Mouse (Mus musculus): ENCODE results near the gene Wdr11. TPM values are rescaled to one million over a fixed set of nuclear protein-coding genes. Genes with fewer than 3 reads are reported as not detected.

Gene Wdr11
- polyA plus RNA-seq (2012; rRNA removed) = 7.1 and 8.9 TPM in 2 replicates
- 8.6 and 10.0 TPM in 2 replicates for polyA plus RNA-seq (2014; fragmentation: Nextera tagmentation; extraction: Ambion mirVana)

DNA sequence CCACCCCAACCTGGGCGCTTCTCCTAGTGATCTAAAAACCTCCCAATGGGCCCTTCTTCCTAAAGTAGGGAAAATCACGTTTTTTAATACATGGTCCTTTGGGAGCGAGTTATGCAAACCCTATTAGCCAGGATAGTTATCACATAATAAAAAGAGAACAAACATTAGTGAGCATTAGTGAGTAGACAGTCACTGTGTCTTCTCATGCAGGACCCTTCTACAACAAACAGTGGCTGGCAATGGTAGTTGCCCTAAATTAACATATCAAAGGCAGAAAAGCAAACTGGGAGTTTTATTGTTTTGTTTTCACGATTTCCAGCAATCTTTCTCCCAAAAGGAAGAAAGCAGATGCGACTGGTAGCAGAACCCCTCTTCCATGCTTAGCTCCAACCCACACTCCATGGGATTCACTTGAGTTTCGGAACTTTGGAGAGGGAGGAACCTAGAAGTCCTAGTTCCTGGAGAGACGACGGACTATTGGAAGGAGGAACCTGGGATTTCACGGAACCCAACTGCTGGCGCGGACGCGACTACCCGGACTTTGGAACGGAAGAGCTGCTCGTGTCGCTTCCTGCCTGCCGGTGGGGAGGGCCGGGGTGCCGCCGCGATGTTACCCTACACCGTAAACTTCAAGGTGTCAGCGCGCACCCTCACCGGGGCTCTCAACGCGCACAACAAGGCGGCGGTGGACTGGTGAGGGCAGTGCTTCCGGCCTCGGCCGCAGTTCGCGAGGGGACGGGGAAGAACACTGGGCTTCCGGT lies at the start of gene Wdr11:
TSS of gene Wdr11 (plus strand) at position 493 of the 761 bp plus-strand sequence.
- ATAC-seq (ENCODE audit: insufficient read depth) = peak; percentile 82
- WGBS (ENCODE audit: insufficient replicate concordance) = 3% methylated on average over 37 of the region's 37 CpGs

DNA sequence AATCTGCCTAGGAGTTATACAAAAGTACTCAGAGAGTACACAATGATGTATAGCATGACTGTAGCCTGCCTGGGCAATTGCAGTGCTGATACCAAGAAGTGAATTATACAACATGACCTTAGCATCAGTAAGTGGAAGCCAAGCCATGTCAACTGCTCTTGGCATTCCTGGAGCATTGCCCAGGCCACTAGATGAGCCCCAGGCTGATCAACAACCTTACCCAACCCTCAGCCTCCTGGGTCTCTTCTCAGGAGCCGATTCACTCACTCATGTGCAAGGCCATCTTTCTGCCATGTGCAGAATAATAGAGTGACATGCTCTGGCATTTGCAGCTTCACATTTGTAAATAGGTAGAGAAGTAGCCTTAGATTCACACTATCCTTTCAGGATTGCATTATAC lies 24.1 kb upstream of the Wdr11 start:
- Histone ChIP-seq H3K9ac (replicated peaks) (no peak overlapping the region), H3K4me1 (replicated peaks; ENCODE audit: control insufficient read depth in 2 of 2, insufficient read depth in 2 of 2, low read length in 1 of 2) (no peaks in the 10 kb centered on the region), H3K4me2 (ENCODE audit: low read depth) (no peak overlapping the region), H3K9me3 (ENCODE audit: control insufficient read depth, low read length) (no peaks in the 10 kb centered on the region), H3K36me3 (replicated peaks; ENCODE audit: control insufficient read depth, insufficient read depth, low read depth) (no peaks in the 10 kb centered on the region), H3K27me3 (ENCODE audit: control insufficient read depth, insufficient read depth, low read length) (no peaks in the 10 kb centered on the region), H3K4me3 (ENCODE audit: insufficient read depth in 1 of 2, low read depth in 2 of 2, low read length in 2 of 2) (no peak overlapping the region), H3K27ac (no peak overlapping the region)
- TF ChIP-seq CTCF (IDR thresholded peaks at IDR 0.05; ENCODE audit: low read depth) = no peak
- WGBS (ENCODE audit: insufficient replicate concordance) = 38% methylated on average over 1 of the region's 1 CpGs
- no peak for DNase-seq (ENCODE audit: low read depth in 3 of 3, low spot score in 3 of 3)
- ATAC-seq (ENCODE audit: insufficient read depth) = no peak

More for the DNA sequence above, at the start of gene Wdr11:
- no peaks in the 10 kb centered on the region; a peak in 1 of 4 replicates for H3K4me1 ChIP-seq (replicated peaks; ENCODE audit: control insufficient read depth in 2 of 2, insufficient read depth in 2 of 2, low read length in 1 of 2)
- no peaks in the 10 kb centered on the region for H3K27me3 ChIP-seq (ENCODE audit: control insufficient read depth, insufficient read depth, low read length)
- H3K36me3 ChIP-seq (replicated peaks; ENCODE audit: control insufficient read depth, insufficient read depth, low read depth) = no peaks in the 10 kb centered on the region
- H3K4me2 ChIP-seq (ENCODE audit: low read depth) = peak within 1 kb of the TSS; percentile 77
- H3K27ac ChIP-seq = peak within 1 kb of the TSS; percentile 35
- no peaks in the 10 kb centered on the region for H3K9me3 ChIP-seq (ENCODE audit: control insufficient read depth, low read length)
- peak; percentile 42 to 56 (median 42) for DNase-seq (ENCODE audit: low read depth in 3 of 3, low spot score in 3 of 3)
- TF ChIP-seq EP300 (IDR thresholded peaks at IDR 0.05; ENCODE audit: low read depth) (no peak), CTCF (IDR thresholded peaks at IDR 0.05; ENCODE audit: low read depth) (no peak)
- peak within 1 kb of the TSS; percentile 82 for H3K9ac ChIP-seq (replicated peaks)
- peak within 1 kb of the TSS; percentile 82 to 84 for H3K4me3 ChIP-seq (ENCODE audit: insufficient read depth in 1 of 2, low read depth in 2 of 2, low read length in 2 of 2)

DNA sequence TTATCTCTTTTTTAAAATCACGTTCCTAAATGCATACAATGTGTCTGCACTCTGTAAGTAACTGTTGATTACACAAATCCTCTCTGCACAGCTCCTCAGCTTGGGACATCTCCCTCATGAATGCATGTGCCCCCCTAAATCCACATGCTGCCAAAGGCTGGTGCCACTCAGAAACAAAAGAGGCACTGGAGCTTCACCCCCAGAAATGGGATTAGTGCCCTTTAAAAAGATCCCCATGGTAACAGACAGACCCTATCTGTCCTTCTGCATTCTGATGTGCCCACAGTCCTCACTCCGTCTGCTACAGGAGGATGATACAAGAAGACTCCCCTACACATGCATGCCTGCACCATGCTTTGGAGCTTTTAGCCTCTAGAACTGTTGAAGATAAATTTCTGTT lies 23.3 kb upstream of the Wdr11 start:
- no peak overlapping the region for H3K4me3 ChIP-seq (ENCODE audit: insufficient read depth in 1 of 2, low read depth in 2 of 2, low read length in 2 of 2)
- no peak overlapping the region for H3K9ac ChIP-seq (replicated peaks)
- ATAC-seq (ENCODE audit: insufficient read depth) = no peak
- TF ChIP-seq CTCF (IDR thresholded peaks at IDR 0.05; ENCODE audit: low read depth) (no peak), EP300 (IDR thresholded peaks at IDR 0.05; ENCODE audit: low read depth) (no peak)
- no peaks in the 10 kb centered on the region for H3K9me3 ChIP-seq (ENCODE audit: control insufficient read depth, low read length)
- no peaks in the 10 kb centered on the region for H3K36me3 ChIP-seq (replicated peaks; ENCODE audit: control insufficient read depth, insufficient read depth, low read depth)
- no peaks in the 10 kb centered on the region for H3K4me1 ChIP-seq (replicated peaks; ENCODE audit: control insufficient read depth in 2 of 2, insufficient read depth in 2 of 2, low read length in 1 of 2)
- no peak overlapping the region for H3K27ac ChIP-seq
- DNase-seq (ENCODE audit: low read depth in 3 of 3, low spot score in 3 of 3) = no peak
- no peak overlapping the region for H3K4me2 ChIP-seq (ENCODE audit: low read depth)
- no peaks in the 10 kb centered on the region for H3K27me3 ChIP-seq (ENCODE audit: control insufficient read depth, insufficient read depth, low read length)
- 59% methylated on average over 2 of the region's 2 CpGs for WGBS (ENCODE audit: insufficient replicate concordance)

DNA sequence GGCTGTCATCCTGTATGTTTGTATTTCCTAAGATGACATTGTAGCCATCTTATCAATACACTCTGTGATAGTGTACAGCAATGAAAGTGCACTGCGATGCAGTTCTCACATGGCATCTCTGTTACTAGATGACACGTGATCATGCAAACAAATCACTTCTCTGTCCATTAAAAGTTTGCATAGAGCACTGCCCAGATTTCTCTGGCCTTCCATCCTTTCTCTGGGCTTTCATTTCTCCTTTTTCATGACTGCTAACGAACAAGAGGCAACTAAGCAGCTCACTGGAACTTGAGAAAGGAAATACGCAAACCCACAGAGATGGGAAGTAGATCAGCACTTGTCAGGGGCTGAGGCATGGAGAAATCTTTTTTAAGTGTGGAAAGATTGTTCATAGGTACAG lies 17.2 kb upstream of the Wdr11 start:
- 35% methylated on average over 4 of the region's 4 CpGs for WGBS (ENCODE audit: insufficient replicate concordance)
- H3K36me3 ChIP-seq (replicated peaks; ENCODE audit: control insufficient read depth, insufficient read depth, low read depth) = no peaks in the 10 kb centered on the region
- no peak overlapping the region for H3K4me3 ChIP-seq (ENCODE audit: insufficient read depth in 1 of 2, low read depth in 2 of 2, low read length in 2 of 2)
- ATAC-seq (ENCODE audit: insufficient read depth) (no peak), DNase-seq (ENCODE audit: low read depth in 3 of 3, low spot score in 3 of 3) (no peak)
- H3K27me3 ChIP-seq (ENCODE audit: control insufficient read depth, insufficient read depth, low read length) = no peaks in the 10 kb centered on the region
- H3K4me2 ChIP-seq (ENCODE audit: low read depth) = no peak overlapping the region
- H3K9me3 ChIP-seq (ENCODE audit: control insufficient read depth, low read length) = no peaks in the 10 kb centered on the region
- no peaks in the 10 kb centered on the region for H3K4me1 ChIP-seq (replicated peaks; ENCODE audit: control insufficient read depth in 2 of 2, insufficient read depth in 2 of 2, low read length in 1 of 2)
- H3K27ac ChIP-seq = no peak overlapping the region
- TF ChIP-seq EP300 (IDR thresholded peaks at IDR 0.05; ENCODE audit: low read depth) = no peak
- no peak for TF ChIP-seq CTCF (IDR thresholded peaks at IDR 0.05; ENCODE audit: low read depth)
- H3K9ac ChIP-seq (replicated peaks) = no peak overlapping the region

DNA sequence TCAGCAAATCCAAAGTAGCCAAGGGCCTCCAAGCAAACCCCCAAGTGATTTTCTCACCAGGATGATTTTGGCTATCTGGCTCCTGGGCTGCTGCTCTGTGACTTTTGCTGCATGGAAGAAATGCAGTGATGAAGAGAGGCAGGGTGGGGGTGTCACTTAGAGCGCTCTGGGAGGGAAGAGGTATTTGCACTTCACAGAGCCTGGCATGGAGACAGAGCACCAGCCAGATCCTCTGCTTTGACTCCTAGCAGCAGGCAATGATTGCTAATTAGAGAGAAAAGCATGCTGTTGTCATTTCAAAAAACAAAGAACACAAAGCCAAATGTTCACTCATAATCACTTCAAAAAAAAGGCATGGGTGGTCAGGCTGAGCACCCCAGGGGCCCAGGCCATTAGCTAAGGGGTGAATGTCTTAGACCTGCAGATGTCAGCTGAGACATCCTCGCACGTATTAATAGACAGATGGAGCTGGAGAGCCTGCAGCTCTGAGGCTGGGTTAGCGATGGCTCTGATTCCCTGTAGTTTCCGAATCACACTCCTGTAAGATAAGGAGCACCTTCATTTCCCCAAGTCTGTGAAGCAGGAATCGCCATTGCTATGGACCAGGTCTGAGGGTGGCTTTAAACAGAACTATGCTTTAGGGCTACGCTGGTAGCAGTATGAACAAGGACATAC lies 16.4 kb upstream of the Wdr11 start:
- Histone ChIP-seq H3K9me3 (ENCODE audit: control insufficient read depth, low read length) (no peaks in the 10 kb centered on the region), H3K9ac (replicated peaks) (no peak overlapping the region), H3K27me3 (ENCODE audit: control insufficient read depth, insufficient read depth, low read length) (no peaks in the 10 kb centered on the region), H3K4me3 (ENCODE audit: insufficient read depth in 1 of 2, low read depth in 2 of 2, low read length in 2 of 2) (no peak overlapping the region), H3K4me1 (replicated peaks; ENCODE audit: control insufficient read depth in 2 of 2, insufficient read depth in 2 of 2, low read length in 1 of 2) (no peaks in the 10 kb centered on the region), H3K4me2 (ENCODE audit: low read depth) (no peak overlapping the region), H3K36me3 (replicated peaks; ENCODE audit: control insufficient read depth, insufficient read depth, low read depth) (no peaks in the 10 kb centered on the region), H3K27ac (no peak overlapping the region)
- ATAC-seq (ENCODE audit: insufficient read depth) (no peak), DNase-seq (ENCODE audit: low read depth in 3 of 3, low spot score in 3 of 3) (no peak)
- 30% methylated on average over 7 of the region's 7 CpGs for WGBS (ENCODE audit: insufficient replicate concordance)
- TF ChIP-seq CTCF (IDR thresholded peaks at IDR 0.05; ENCODE audit: low read depth) (no peak), EP300 (IDR thresholded peaks at IDR 0.05; ENCODE audit: low read depth) (no peak)

Measured in liver, embryonic 14.5 days (tissue).